Mouse (Mus musculus): ENCODE measurements around the gene Tgfbrap1.

- TF ChIP-seq EP300 (IDR thresholded peaks at IDR 0.05; ENCODE audit: insufficient read depth, low read depth, low read length) = peak; percentile 65; the same call in 1 of the 2 replicates
- peak; percentile 44 for TF ChIP-seq POLR2A (IDR thresholded peaks at IDR 0.05; ENCODE audit: insufficient read depth, low read depth, low read length)
- no peak for TF ChIP-seq CTCF (IDR thresholded peaks at IDR 0.05)
Measured at GRCm38 (mm10) chr1:43127820-43128610, 29.6 kb upstream of the Tgfbrap1 start.
